Mouse (Mus musculus): ENCODE data around the gene Cacng7. TPM values are rescaled to one million over a fixed set of nuclear protein-coding genes. Genes with fewer than 3 reads are reported as not detected.

Cacng7 gene
- total RNA-seq, 2 experiments from 2014 or later: 140 TPM

GRCm38 (mm10) chr7:3338286-3338935, 5.7 kb downstream of the Cacng7 start:
- no peak for DNase-seq (ENCODE audit: extremely low spot score in 1 of 2, low spot score in 1 of 2)

- DNase-seq (ENCODE audit: extremely low spot score in 1 of 2, low spot score in 1 of 2): no peak
Measured at GRCm38 (mm10) chr7:3339010-3339409, 6.3 kb downstream of the Cacng7 start.

GRCm38 (mm10) chr7:3343861-3344260, 11.1 kb downstream of the Cacng7 start:
- no peak for DNase-seq (ENCODE audit: extremely low spot score in 1 of 2, low spot score in 1 of 2)

- no peak for DNase-seq (ENCODE audit: extremely low spot score in 1 of 2, low spot score in 1 of 2)
Measured at GRCm38 (mm10) chr7:3345301-3345700, 12.5 kb downstream of the Cacng7 start.

GRCm38 (mm10) chr7:3347366-3348287, 14.9 kb downstream of the Cacng7 start:
- no peak for DNase-seq (ENCODE audit: extremely low spot score in 1 of 2, low spot score in 1 of 2)

- no peak for DNase-seq (ENCODE audit: extremely low spot score in 1 of 2, low spot score in 1 of 2)
Measured at GRCm38 (mm10) chr7:3348326-3348725, 15.6 kb downstream of the Cacng7 start.

- DNase-seq (ENCODE audit: extremely low spot score in 1 of 2, low spot score in 1 of 2): no peak
Measured at GRCm38 (mm10) chr7:3349775-3350174, 17.0 kb downstream of the Cacng7 start.

GRCm38 (mm10) chr7:3351536-3351935, 18.8 kb downstream of the Cacng7 start:
- no peak for DNase-seq (ENCODE audit: extremely low spot score in 1 of 2, low spot score in 1 of 2)

GRCm38 (mm10) chr7:3354850-3355249, 22.1 kb downstream of the Cacng7 start:
- DNase-seq (ENCODE audit: extremely low spot score in 1 of 2, low spot score in 1 of 2): no peak

- DNase-seq (ENCODE audit: extremely low spot score in 1 of 2, low spot score in 1 of 2): no peak
Measured at GRCm38 (mm10) chr7:3360678-3361077, 27.9 kb downstream of the Cacng7 start.

GRCm38 (mm10) chr7:3365547-3366279, 33.0 kb downstream of the Cacng7 start:
- no peak for DNase-seq (ENCODE audit: extremely low spot score in 1 of 2, low spot score in 1 of 2)

GRCm38 (mm10) chr7:3366705-3367516, 34.2 kb downstream of the Cacng7 start:
- no peak for DNase-seq (ENCODE audit: extremely low spot score in 1 of 2, low spot score in 1 of 2)

GRCm38 (mm10) chr7:3367569-3367968, 34.8 kb downstream of the Cacng7 start:
- no peak for DNase-seq (ENCODE audit: extremely low spot score in 1 of 2, low spot score in 1 of 2)

- no peak for DNase-seq (ENCODE audit: extremely low spot score in 1 of 2, low spot score in 1 of 2)
Measured at GRCm38 (mm10) chr7:3368311-3368710, 35.6 kb downstream of the Cacng7 start.

GRCm38 (mm10) chr7:3369189-3369588, 36.4 kb downstream of the Cacng7 start:
- no peak for DNase-seq (ENCODE audit: extremely low spot score in 1 of 2, low spot score in 1 of 2)

GRCm38 (mm10) chr7:3370407-3370806, 37.7 kb downstream of the Cacng7 start:
- no peak for DNase-seq (ENCODE audit: extremely low spot score in 1 of 2, low spot score in 1 of 2)

GRCm38 (mm10) chr7:3372376-3372775, 39.6 kb downstream of the Cacng7 start:
- no peak for DNase-seq (ENCODE audit: extremely low spot score in 1 of 2, low spot score in 1 of 2)

- DNase-seq (ENCODE audit: extremely low spot score in 1 of 2, low spot score in 1 of 2): no peak
Measured at GRCm38 (mm10) chr7:3373754-3374153, 41.0 kb downstream of the Cacng7 start.

- DNase-seq (ENCODE audit: extremely low spot score in 1 of 2, low spot score in 1 of 2): peak in 1 of 2 experiments; percentile 67
Measured at GRCm38 (mm10) chr7:3376831-3377230, 44.1 kb downstream of the Cacng7 start.

GRCm38 (mm10) chr7:3382123-3382522, 49.4 kb downstream of the Cacng7 start:
- no peak for DNase-seq (ENCODE audit: extremely low spot score in 1 of 2, low spot score in 1 of 2)
